Mouse (Mus musculus) limb, embryonic 13.5 days (tissue): ENCODE results near the gene Notch4. TPM values are rescaled to one million over a fixed set of nuclear protein-coding genes. Genes with fewer than 3 reads are reported as not detected.
A peak's percentile ranks its signal among the peaks of the same experiment; 100 is the strongest.

Experiments
- ATAC-seq: fragments of 200-750 bp; cut with Nextera tagmentation; 2 replicates; pipeline ENCODE4 v1.8.0; 2017; ENCODE audit warnings: low read depth, moderate number of reproducible peaks, moderate TSS enrichment; ENCODE audit not compliant: low FRiP score
- H3K27ac ChIP-seq: fragments of 300-500 bp; sonication (generic); 2 replicates; pipeline ENCODE4 v1.5.1; 2015; ENCODE audit warnings: inconsistent platforms, mild to moderate bottlenecking, moderate library complexity
- H3K27me3 ChIP-seq: fragments of 300-500 bp; sonication (generic); 2 replicates; pipeline ENCODE4 v1.6.1; 2015; ENCODE audit warnings: mild to moderate bottlenecking, inconsistent platforms
- H3K36me3 ChIP-seq: fragments of 300-500 bp; sonication (generic); 2 replicates; pipeline ENCODE4 v1.6.1; 2015; ENCODE audit warnings: inconsistent platforms, mild to moderate bottlenecking, moderate library complexity
- H3K4me1 ChIP-seq: fragments of 300-500 bp; sonication (generic); 2 replicates; pipeline ENCODE4 v1.6.1; 2015; ENCODE audit warnings: inconsistent platforms
- H3K4me2 ChIP-seq: fragments of 300-500 bp; sonication (generic); replicated peaks from 2 replicates; pipeline ENCODE4 v1.6.1; 2015; ENCODE audit warnings: inconsistent platforms, mild to moderate bottlenecking, moderate library complexity
- H3K4me3 ChIP-seq: fragments of 300-500 bp; sonication (generic); 2 replicates; pipeline ENCODE4 v1.5.1; 2015; ENCODE audit warnings: moderate library complexity, mild to moderate bottlenecking, inconsistent platforms
- H3K9ac ChIP-seq: fragments of 300-500 bp; sonication (generic); 2 replicates; pipeline ENCODE4 v1.6.1; 2015; ENCODE audit warnings: mild to moderate bottlenecking, inconsistent platforms
- H3K9me3 ChIP-seq: fragments of 300-500 bp; sonication (generic); 2 replicates; pipeline ENCODE4 v1.6.1; 2016; ENCODE audit warnings: inconsistent platforms
- WGBS: fragments of 180-500 bp; shearing (Covaris S2); methylation state at CpG from one replicate; pipeline ENCODE4 v1.1.7; 2015; 5-methylcytosine and 5-hydroxymethylcytosine counted together
- polyA plus RNA-seq: library from polyadenylated mRNA; unstranded; fragments of >200 nt; fragmentation: Nextera tagmentation; extraction: Ambion mirVana; gene quantifications from 2 replicates; pipeline ENCODE4 v1.2.1, GENCODE M21; 2015

Gene Notch4
- polyA plus RNA-seq, 1 experiment from 2014 or later = 5.3 TPM

- peak; percentile 7; the same call in 1 of the 2 replicates for ATAC-seq
- H3K36me3 ChIP-seq = peaks cover 87% of the 10 kb centered on the region
- H3K4me3 ChIP-seq = no peak overlapping the region
- WGBS = 25% methylated on average over 6 of the region's 6 CpGs
- no peaks in the 10 kb centered on the region for H3K9me3 ChIP-seq
- H3K9ac ChIP-seq = no peak overlapping the region
- H3K4me1 ChIP-seq = no peaks in the 10 kb centered on the region
- no peaks in the 10 kb centered on the region for H3K27me3 ChIP-seq
- no peak overlapping the region for H3K27ac ChIP-seq
- no peak overlapping the region for H3K4me2 ChIP-seq
These were observed 54.9 kb downstream of the Notch4 start for GRCm38 (mm10) chr17:34618999-34619398.

- no peak for ATAC-seq
- H3K9ac ChIP-seq = 0 out of 2 replicates have a peak overlapping the region, but pooled peaks have one; percentile 19
- H3K36me3 ChIP-seq = peaks cover 78% of the 10 kb centered on the region
- H3K27ac ChIP-seq = no peak overlapping the region
- H3K9me3 ChIP-seq = no peaks in the 10 kb centered on the region
- no peaks in the 10 kb centered on the region for H3K27me3 ChIP-seq
- 81% methylated on average over 8 of the region's 8 CpGs for WGBS
- H3K4me3 ChIP-seq = no peak overlapping the region
- peaks cover 5% of the 10 kb centered on the region for H3K4me1 ChIP-seq
- H3K4me2 ChIP-seq = no peak overlapping the region
These were observed 56.9 kb downstream of the Notch4 start for GRCm38 (mm10) chr17:34621006-34621405.

GRCm38 (mm10) chr17:34623161-34623560 is 59.1 kb downstream of the Notch4 start:
- 87% methylated on average over 9 of the region's 9 CpGs for WGBS
- no peak overlapping the region for H3K27ac ChIP-seq
- H3K9ac ChIP-seq = no peak overlapping the region
- no peaks in the 10 kb centered on the region for H3K27me3 ChIP-seq
- no peak overlapping the region for H3K4me3 ChIP-seq
- H3K4me2 ChIP-seq = no peak overlapping the region
- H3K4me1 ChIP-seq = peaks cover 15% of the 10 kb centered on the region
- H3K36me3 ChIP-seq = peaks cover 61% of the 10 kb centered on the region
- no peaks in the 10 kb centered on the region for H3K9me3 ChIP-seq
- ATAC-seq = no peak

DNA sequence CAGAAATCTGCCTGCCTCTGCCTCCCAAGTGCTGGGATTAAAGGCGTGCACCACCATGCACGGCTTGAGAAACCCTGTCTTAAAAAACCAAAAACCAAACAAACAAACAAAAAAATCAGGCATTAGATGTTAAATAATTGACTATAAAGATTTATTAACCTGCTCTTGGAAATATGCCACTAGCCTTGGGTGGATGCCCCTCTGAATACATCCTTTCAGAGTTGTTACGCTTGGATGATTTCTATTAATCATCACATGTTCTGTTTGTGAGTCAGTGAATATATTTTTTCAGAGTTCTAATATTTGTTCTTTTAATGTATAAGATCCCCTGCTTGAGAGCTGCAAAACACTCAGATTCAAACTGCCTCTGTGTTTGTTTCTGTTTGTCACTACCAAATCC is 60.9 kb downstream of the Notch4 start:
- no peak overlapping the region for H3K4me2 ChIP-seq

DNA sequence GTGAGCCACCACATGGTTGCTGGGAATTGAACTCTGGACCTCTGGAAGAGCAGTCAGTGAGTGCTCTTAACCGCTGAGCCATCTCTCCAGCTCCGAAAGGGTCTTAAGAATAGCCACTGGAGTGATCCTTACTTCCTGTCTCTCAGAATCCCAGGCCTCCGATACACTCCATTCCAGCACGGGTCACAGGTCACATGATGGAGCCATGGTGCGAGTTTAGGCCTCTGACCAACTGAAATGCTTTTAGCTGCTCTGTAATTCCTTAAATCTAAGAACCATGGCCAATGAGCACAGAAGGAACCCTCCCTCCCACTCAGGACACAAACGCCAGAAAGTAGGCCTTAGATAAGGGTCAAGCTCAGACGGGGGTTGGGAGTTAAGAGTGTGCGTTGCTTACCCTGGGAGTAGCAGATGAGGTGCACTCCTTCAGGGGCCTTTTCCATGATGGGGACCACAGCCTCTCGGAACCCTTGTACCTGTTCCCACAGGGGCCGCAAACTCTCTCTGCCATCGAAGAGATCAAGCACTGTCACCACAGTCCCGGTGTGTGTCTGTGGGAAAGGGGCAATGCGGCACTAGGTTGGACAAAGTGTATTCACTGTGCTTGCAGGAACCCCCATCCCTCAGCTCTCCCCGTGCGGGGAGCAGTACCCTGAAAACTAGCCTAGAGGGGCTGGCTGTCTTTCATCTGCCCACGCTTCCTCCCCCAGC is 62.1 kb downstream of the Notch4 start:
- peak overlapping the region; percentile 79 for H3K4me3 ChIP-seq
- WGBS = 52% methylated on average over 16 of the region's 16 CpGs
- H3K36me3 ChIP-seq = peaks cover 37% of the 10 kb centered on the region
- peak overlapping the region; percentile 94 for H3K4me2 ChIP-seq
- H3K27ac ChIP-seq = peak overlapping the region; percentile 85; the same call in 1 of the 2 replicates
- H3K9ac ChIP-seq = peak overlapping the region; percentile 77
- no peak for ATAC-seq
- peaks cover 41% of the 10 kb centered on the region for H3K4me1 ChIP-seq
- peaks cover 28% of the 10 kb centered on the region for H3K27me3 ChIP-seq
- H3K9me3 ChIP-seq = no peaks in the 10 kb centered on the region

More for the DNA sequence above, 60.9 kb downstream of the Notch4 start:
- peaks cover 33% of the 10 kb centered on the region for H3K4me1 ChIP-seq
- no peak for ATAC-seq
- no peak overlapping the region for H3K27ac ChIP-seq
- H3K9me3 ChIP-seq = no peaks in the 10 kb centered on the region
- WGBS = 88% methylated on average over 3 of the region's 3 CpGs
- no peak overlapping the region for H3K4me3 ChIP-seq
- no peak overlapping the region for H3K9ac ChIP-seq
- peaks cover 16% of the 10 kb centered on the region for H3K27me3 ChIP-seq
- H3K36me3 ChIP-seq = peaks cover 46% of the 10 kb centered on the region

- under 1% methylated on average over 18 of the region's 18 CpGs for WGBS
- Histone ChIP-seq H3K36me3 (peaks cover 32% of the 10 kb centered on the region), H3K27me3 (peaks cover 33% of the 10 kb centered on the region), H3K27ac (peak overlapping the region; percentile 85), H3K4me1 (peaks cover 46% of the 10 kb centered on the region), H3K9ac (peak overlapping the region; percentile 77), H3K4me2 (peak overlapping the region; percentile 94), H3K4me3 (peak overlapping the region; percentile 79), H3K9me3 (no peaks in the 10 kb centered on the region)
- no peak for ATAC-seq
These were observed 62.7 kb downstream of the Notch4 start for GRCm38 (mm10) chr17:34626773-34627092.

GRCm38 (mm10) chr17:34627093-34627942 is 63.2 kb downstream of the Notch4 start:
- under 1% methylated on average over 45 of the region's 45 CpGs for WGBS
- Histone ChIP-seq H3K36me3 (peaks cover 26% of the 10 kb centered on the region), H3K9ac (peak overlapping the region; percentile 77), H3K4me1 (peaks cover 52% of the 10 kb centered on the region), H3K4me3 (peak overlapping the region; percentile 79), H3K27ac (peak overlapping the region; percentile 95), H3K4me2 (peak overlapping the region; percentile 94), H3K27me3 (peaks cover 39% of the 10 kb centered on the region), H3K9me3 (no peaks in the 10 kb centered on the region)
- peak; percentile 87 for ATAC-seq

GRCm38 (mm10) chr17:34627943-34628643 is 64.0 kb downstream of the Notch4 start, which contains the start of gene Ppt2:
TSS of gene Ppt2 (minus strand) at chr17:34628510.
- peaks cover 47% of the 10 kb centered on the region for H3K27me3 ChIP-seq
- ATAC-seq = no peak
- H3K4me1 ChIP-seq = peaks cover 56% of the 10 kb centered on the region
- H3K9ac ChIP-seq = peak within 1 kb of the TSS; percentile 77
- H3K4me3 ChIP-seq = peak within 1 kb of the TSS; percentile 79
- no peaks in the 10 kb centered on the region for H3K9me3 ChIP-seq
- WGBS = 4% methylated on average over 29 of the region's 29 CpGs
- peak within 1 kb of the TSS; percentile 95 for H3K27ac ChIP-seq
- peaks cover 18% of the 10 kb centered on the region for H3K36me3 ChIP-seq
- peak within 1 kb of the TSS; percentile 94 for H3K4me2 ChIP-seq

DNA sequence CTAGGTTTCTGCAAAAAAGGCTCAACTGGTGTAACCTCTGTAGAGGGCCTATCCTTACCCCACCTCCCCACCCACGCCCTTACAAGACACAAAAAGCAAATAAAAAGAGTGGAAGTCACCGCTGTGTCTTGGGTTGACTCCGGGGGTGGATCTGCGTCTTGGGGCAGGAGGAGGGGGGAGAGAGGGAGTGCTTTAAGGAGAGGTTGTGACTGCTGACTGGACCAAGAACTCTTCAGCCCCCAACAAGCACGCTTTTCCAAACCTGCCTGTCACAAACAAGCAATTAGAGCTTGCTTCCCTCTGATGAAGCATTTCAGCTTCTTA is 64.5 kb downstream of the Notch4 start:
- Histone ChIP-seq H3K4me1 (peaks cover 56% of the 10 kb centered on the region), H3K27me3 (peaks cover 52% of the 10 kb centered on the region), H3K27ac (peak overlapping the region; percentile 95; the same call in 1 of the 2 replicates)

DNA sequence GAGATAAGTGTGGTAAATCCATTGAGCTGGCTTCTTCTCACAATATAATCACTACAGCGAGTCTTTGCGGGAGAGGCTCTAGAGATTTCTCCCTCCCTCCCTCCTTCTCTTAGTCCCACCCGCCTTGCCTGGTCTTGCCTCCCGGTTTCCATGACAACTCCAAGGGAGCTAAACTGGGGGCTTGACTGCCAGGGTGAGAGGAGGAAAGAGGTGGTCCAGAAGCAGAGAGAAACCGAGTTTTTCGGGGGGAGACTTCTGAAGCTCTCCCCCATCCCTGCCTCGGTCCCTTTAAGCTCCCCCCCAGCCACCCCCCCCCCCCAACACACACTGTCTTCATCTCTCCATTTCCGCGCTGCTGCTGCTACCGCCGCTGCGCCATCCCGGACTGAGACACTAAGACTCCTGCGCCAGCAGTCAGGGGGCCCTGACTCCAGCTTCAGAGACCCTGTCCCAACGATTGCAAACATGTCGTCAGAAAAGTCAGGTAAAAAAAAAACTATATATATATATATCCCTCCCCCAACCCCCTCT is 65.2 kb downstream of the Notch4 start, which contains the start of gene Prrt1:
Prrt1 (plus strand) TSS at position 313 of the 531 bp plus-strand sequence.
- Histone ChIP-seq H3K4me1 (peaks cover 56% of the 10 kb centered on the region), H3K4me3 (peak within 1 kb of the TSS; percentile 79), H3K4me2 (peak within 1 kb of the TSS; percentile 94), H3K36me3 (peaks cover 9% of the 10 kb centered on the region; the same call in 1 of the 2 replicates), H3K27ac (peak within 1 kb of the TSS; percentile 95; the same call in 1 of the 2 replicates), H3K9me3 (no peaks in the 10 kb centered on the region), H3K27me3 (peaks cover 58% of the 10 kb centered on the region), H3K9ac (peak within 1 kb of the TSS; percentile 77)
- ATAC-seq = no peak
- 2% methylated on average over 13 of the region's 16 CpGs for WGBS

More for the DNA sequence above, 64.5 kb downstream of the Notch4 start:
- ATAC-seq = no peak
- peak overlapping the region; percentile 94 for H3K4me2 ChIP-seq
- WGBS = 31% methylated on average over 5 of the region's 5 CpGs
- H3K9me3 ChIP-seq = no peaks in the 10 kb centered on the region
- H3K4me3 ChIP-seq = peak overlapping the region; percentile 79
- peak overlapping the region; percentile 77 for H3K9ac ChIP-seq
- peaks cover 13% of the 10 kb centered on the region; the same call in 1 of the 2 replicates for H3K36me3 ChIP-seq

DNA sequence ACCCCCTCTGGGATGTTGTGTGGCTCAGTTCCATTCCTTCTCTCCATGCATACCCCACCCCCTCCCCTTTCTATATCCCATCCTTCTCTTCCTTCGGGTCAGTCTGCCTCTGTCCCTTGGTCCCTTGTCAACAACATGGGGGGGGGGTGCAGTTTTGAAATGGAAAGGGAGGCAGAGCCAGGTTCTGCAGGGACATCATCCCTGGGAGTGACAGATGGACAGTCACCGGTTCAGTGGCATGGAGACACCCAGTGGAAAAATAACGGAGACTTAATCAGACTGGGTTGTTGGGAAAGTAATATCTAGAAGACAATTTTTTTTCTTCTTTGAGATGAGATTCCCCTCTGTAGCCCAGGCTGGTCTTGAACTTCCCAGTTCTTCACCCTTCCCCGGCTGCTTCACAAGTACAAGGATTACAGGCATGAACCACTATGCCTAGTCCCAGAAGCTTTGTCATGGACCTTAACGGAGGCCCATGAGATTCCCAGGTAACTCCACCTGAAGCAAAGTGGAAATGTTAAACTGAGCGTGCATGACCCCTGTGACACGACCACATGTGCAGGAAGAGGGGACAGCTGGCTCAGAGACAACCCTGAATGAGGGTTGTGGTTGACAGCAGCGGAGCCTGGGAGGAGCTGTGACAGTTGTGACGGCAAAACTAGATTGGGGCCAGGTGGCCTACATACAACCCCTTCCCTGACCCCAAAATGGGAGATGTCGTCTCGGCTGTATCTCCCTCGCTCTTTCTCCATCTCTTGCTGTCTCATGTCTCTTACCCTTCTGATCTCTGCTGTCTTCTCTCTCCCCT is 65.9 kb downstream of the Notch4 start:
- no peak for ATAC-seq
- H3K4me1 ChIP-seq = peaks cover 56% of the 10 kb centered on the region
- WGBS = 17% methylated on average over 12 of the region's 12 CpGs
- peaks cover 58% of the 10 kb centered on the region for H3K27me3 ChIP-seq
- no peak overlapping the region for H3K27ac ChIP-seq
- peaks cover 8% of the 10 kb centered on the region; the same call in 1 of the 2 replicates for H3K36me3 ChIP-seq
- 0 out of 2 replicates have a peak overlapping the region, but pooled peaks have one; percentile 39 for H3K9ac ChIP-seq
- peak overlapping the region; percentile 79 for H3K4me3 ChIP-seq
- peak overlapping the region; percentile 94 for H3K4me2 ChIP-seq
- no peaks in the 10 kb centered on the region for H3K9me3 ChIP-seq
